ENCODE assay signal across 23 mouse cellular contexts in the genomic region with DNA sequence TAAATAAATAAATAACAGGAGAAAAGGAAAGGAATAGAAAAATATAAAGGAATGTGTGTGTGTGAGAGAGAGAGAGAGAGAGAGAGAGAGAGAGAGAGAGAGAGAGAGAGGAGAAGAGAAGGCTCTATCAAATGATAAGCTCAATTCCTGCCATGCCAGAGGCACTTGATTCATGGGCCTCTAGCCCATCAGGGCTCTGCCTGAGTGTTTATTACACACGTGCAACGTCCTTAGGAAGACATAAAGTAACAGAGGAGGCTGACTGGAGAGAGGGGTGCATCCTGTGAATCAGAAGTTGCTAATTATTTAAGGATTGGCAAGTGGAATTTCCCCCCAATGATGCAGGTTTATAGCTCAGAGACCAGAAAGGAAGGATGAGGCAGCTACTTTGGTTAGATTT.
DNase-seq lines count a peak whose midpoint lies in the region; ATAC-seq and TF ChIP-seq lines count a peak whose summit lies in the region.
"Had no signal": no experiment of that assay in that cellular context is flagged by ENCODE, and none has a peak within 500 bp of the region (broad histone marks: within the 10 kb centered on the region; RNA-seq: fewer than 3 reads in every experiment).

No protein-coding gene starts in this region.

- H3K4me2 ChIP-seq in forebrain, embryonic 15.5 days (replicated peaks), result no peak overlapping the region
- no peak overlapping the region for H3K4me2 ChIP-seq in forebrain, embryonic 11.5 days (ENCODE audit: low read depth, low read length, severe bottlenecking)
- H3K4me2 ChIP-seq in heart, postnatal 0 days (ENCODE audit: low read depth, low read length), result no peak overlapping the region
- no peak overlapping the region for H3K4me2 ChIP-seq in heart, embryonic 11.5 days
- no peak overlapping the region for H3K4me2 ChIP-seq in hindbrain, embryonic 16.5 days (ENCODE audit: low read length)
- no peak overlapping the region for H3K4me2 ChIP-seq in hindbrain, embryonic 12.5 days (replicated peaks)
- H3K4me2 ChIP-seq: embryonic facial prominence, embryonic 15.5 days; intestine, embryonic 15.5 days; liver, embryonic 15.5 days; midbrain, embryonic 11.5 days had no signal

- TF ChIP-seq CTCF in heart, postnatal 0 days (IDR thresholded peaks at IDR 0.05; ENCODE audit: low read depth), result no peak

- H3K9ac ChIP-seq in forebrain, embryonic 15.5 days (replicated peaks), result no peak overlapping the region
- H3K9ac ChIP-seq in forebrain, embryonic 11.5 days (ENCODE audit: low read length), result no peak overlapping the region
- H3K9ac ChIP-seq in heart, postnatal 0 days (replicated peaks; ENCODE audit: low read depth, low read length), result no peak overlapping the region
- H3K9ac ChIP-seq in heart, embryonic 11.5 days (ENCODE audit: low read depth, low read length), result no peak overlapping the region
- H3K9ac ChIP-seq in hindbrain, embryonic 16.5 days (ENCODE audit: low read depth, low read length), result no peak overlapping the region
- H3K9ac ChIP-seq in hindbrain, embryonic 12.5 days, result no peak overlapping the region
- H3K9ac ChIP-seq: embryonic facial prominence, embryonic 15.5 days; intestine, embryonic 15.5 days; liver, embryonic 15.5 days had no signal

- 19% methylated on average over 2 of the region's 2 CpGs for WGBS in forebrain, embryonic 15.5 days
- 50% methylated on average over 2 of the region's 2 CpGs for WGBS in forebrain, embryonic 11.5 days
- WGBS in heart, postnatal 0 days, result 13% methylated on average over 2 of the region's 2 CpGs
- WGBS in heart, embryonic 11.5 days (ENCODE audit: insufficient replicate concordance), result 43% methylated on average over 2 of the region's 2 CpGs
- WGBS in hindbrain, embryonic 16.5 days, result 22% methylated on average over 2 of the region's 2 CpGs
- WGBS in hindbrain, embryonic 12.5 days, result 54% methylated on average over 2 of the region's 2 CpGs

- no peaks in the 10 kb centered on the region for H3K27me3 ChIP-seq in forebrain, embryonic 15.5 days
- no peaks in the 10 kb centered on the region for H3K27me3 ChIP-seq in forebrain, embryonic 11.5 days (ENCODE audit: control insufficient read depth, insufficient read depth, low read length)
- no peaks in the 10 kb centered on the region for H3K27me3 ChIP-seq in heart, postnatal 0 days (ENCODE audit: control insufficient read depth, insufficient read depth, low read length)
- H3K27me3 ChIP-seq in heart, embryonic 11.5 days (ENCODE audit: control insufficient read depth, insufficient read depth, low read length), result no peaks in the 10 kb centered on the region
- no peaks in the 10 kb centered on the region for H3K27me3 ChIP-seq in hindbrain, embryonic 16.5 days (replicated peaks; ENCODE audit: control insufficient read depth, insufficient read depth, low read length)
- H3K27me3 ChIP-seq in hindbrain, embryonic 12.5 days, result no peaks in the 10 kb centered on the region
- H3K27me3 ChIP-seq: embryonic facial prominence, embryonic 15.5 days; intestine, embryonic 15.5 days; liver, embryonic 15.5 days had no signal

- no peaks in the 10 kb centered on the region for H3K9me3 ChIP-seq in forebrain, embryonic 15.5 days
- no peaks in the 10 kb centered on the region for H3K9me3 ChIP-seq in forebrain, embryonic 11.5 days (ENCODE audit: control insufficient read depth, low read length)
- H3K9me3 ChIP-seq in heart, postnatal 0 days (replicated peaks; ENCODE audit: control insufficient read depth, low read length), result no peaks in the 10 kb centered on the region
- no peaks in the 10 kb centered on the region for H3K9me3 ChIP-seq in heart, embryonic 11.5 days (replicated peaks; ENCODE audit: control insufficient read depth, low read length)
- no peaks in the 10 kb centered on the region for H3K9me3 ChIP-seq in hindbrain, embryonic 16.5 days (ENCODE audit: control insufficient read depth, low read length)
- H3K9me3 ChIP-seq in hindbrain, embryonic 12.5 days (replicated peaks), result no peaks in the 10 kb centered on the region
- H3K9me3 ChIP-seq: embryonic facial prominence, embryonic 15.5 days; intestine, embryonic 15.5 days; limb, embryonic 10.5 days; liver, embryonic 15.5 days had no signal

- no peak for DNase-seq in forebrain, embryonic 11.5 days (ENCODE audit: low spot score)
- no peak for DNase-seq in heart, postnatal 0 days (ENCODE audit: low spot score)
- peak; percentile 29 for DNase-seq in forelimb bud, embryonic 11.5 days (ENCODE audit: low read depth, low spot score)
- DNase-seq in urinary bladder, postnatal 14 days (ENCODE audit: low spot score), result no peak
- DNase-seq: adrenal gland, postnatal 14 days; cerebellum, adult 9-11 months; heart, postnatal 36 days; kidney, adult 9 months; kidney, postnatal 25 days; liver; lung, postnatal 4 days; thymus, adult 18-20 months; thymus, postnatal 36 days had no signal

- H3K27ac ChIP-seq in forebrain, embryonic 15.5 days (replicated peaks), result peak overlapping the region; percentile 77
- no peak overlapping the region for H3K27ac ChIP-seq in forebrain, embryonic 11.5 days (ENCODE audit: low read depth, low read length)
- H3K27ac ChIP-seq in heart, postnatal 0 days (ENCODE audit: low read depth), result no peak overlapping the region
- H3K27ac ChIP-seq in heart, embryonic 11.5 days (ENCODE audit: low read depth, low read length), result no peak overlapping the region
- 0 out of 2 replicates have a peak overlapping the region, but pooled peaks have one; percentile 34 for H3K27ac ChIP-seq in hindbrain, embryonic 16.5 days (ENCODE audit: low read depth, low read length)
- H3K27ac ChIP-seq in hindbrain, embryonic 12.5 days, result no peak overlapping the region
- H3K27ac ChIP-seq: embryonic facial prominence, embryonic 15.5 days; intestine, embryonic 15.5 days; layer of hippocampus, adult 2 months; limb, embryonic 10.5 days; liver, embryonic 15.5 days had no signal

- TF ChIP-seq EP300 in heart, postnatal 0 days (IDR thresholded peaks at IDR 0.05; ENCODE audit: low read depth), result no peak

- no peak for ATAC-seq in forebrain, embryonic 15.5 days (replicated peaks)
- no peak for ATAC-seq in forebrain, embryonic 11.5 days (replicated peaks; ENCODE audit: low FRiP score)
- ATAC-seq in heart, postnatal 0 days (ENCODE audit: insufficient read depth, low read depth), result 0 out of 2 replicates have a peak, but pooled peaks have one; percentile 57
- no peak for ATAC-seq in heart, embryonic 11.5 days (replicated peaks; ENCODE audit: insufficient number of reproducible peaks, low FRiP score, low TSS enrichment)
- no peak for ATAC-seq in hindbrain, embryonic 16.5 days
- ATAC-seq in hindbrain, embryonic 12.5 days (ENCODE audit: low FRiP score), result no peak
- ATAC-seq: intestine, embryonic 15.5 days had no signal

- H3K4me3 ChIP-seq in forebrain, embryonic 15.5 days, result no peak overlapping the region
- no peak overlapping the region for H3K4me3 ChIP-seq in forebrain, embryonic 11.5 days (ENCODE audit: low read depth, low read length)
- H3K4me3 ChIP-seq in heart, postnatal 0 days (ENCODE audit: low read depth, low read length), result no peak overlapping the region
- no peak overlapping the region for H3K4me3 ChIP-seq in heart, embryonic 11.5 days (ENCODE audit: low read depth, low read length)
- H3K4me3 ChIP-seq in hindbrain, embryonic 16.5 days (ENCODE audit: low read length), result no peak overlapping the region
- no peak overlapping the region for H3K4me3 ChIP-seq in hindbrain, embryonic 12.5 days
- H3K4me3 ChIP-seq: embryonic facial prominence, embryonic 15.5 days; intestine, embryonic 15.5 days; layer of hippocampus, adult 2 months; limb, embryonic 10.5 days; liver, embryonic 15.5 days had no signal

- H3K4me1 ChIP-seq in forebrain, embryonic 15.5 days, result peaks cover 71% of the 10 kb centered on the region
- H3K4me1 ChIP-seq in forebrain, embryonic 11.5 days (replicated peaks; ENCODE audit: control insufficient read depth, insufficient read depth, low read length), result peaks cover 3% of the 10 kb centered on the region; the same call in 1 of the 2 replicates
- H3K4me1 ChIP-seq in heart, postnatal 0 days (ENCODE audit: control insufficient read depth, insufficient read depth), result peaks cover 34% of the 10 kb centered on the region
- peaks cover 31% of the 10 kb centered on the region for H3K4me1 ChIP-seq in heart, embryonic 11.5 days (ENCODE audit: control insufficient read depth, insufficient read depth, low read length)
- peaks cover 30% of the 10 kb centered on the region for H3K4me1 ChIP-seq in hindbrain, embryonic 16.5 days (ENCODE audit: control insufficient read depth, insufficient read depth, low read depth, low read length)
- peaks cover 40% of the 10 kb centered on the region for H3K4me1 ChIP-seq in hindbrain, embryonic 12.5 days
- H3K4me1 ChIP-seq: liver, embryonic 15.5 days had no signal

- H3K36me3 ChIP-seq in forebrain, embryonic 15.5 days, result no peaks in the 10 kb centered on the region
- no peaks in the 10 kb centered on the region; the same call in 1 of the 2 replicates for H3K36me3 ChIP-seq in forebrain, embryonic 11.5 days (ENCODE audit: control insufficient read depth, insufficient read depth, low read length)
- no peaks in the 10 kb centered on the region for H3K36me3 ChIP-seq in heart, postnatal 0 days (replicated peaks; ENCODE audit: control insufficient read depth, insufficient read depth, low read length)
- no peaks in the 10 kb centered on the region for H3K36me3 ChIP-seq in heart, embryonic 11.5 days (ENCODE audit: control insufficient read depth, insufficient read depth, low read length)
- no peaks in the 10 kb centered on the region for H3K36me3 ChIP-seq in hindbrain, embryonic 16.5 days (ENCODE audit: control insufficient read depth, insufficient read depth, low read length)
- H3K36me3 ChIP-seq in hindbrain, embryonic 12.5 days, result no peaks in the 10 kb centered on the region
- H3K36me3 ChIP-seq: embryonic facial prominence, embryonic 15.5 days; limb, embryonic 10.5 days; liver, embryonic 15.5 days had no signal

Comparison
In these comparisons a context has a peak if more than half of its experiments do, and no peak if none do; other contexts are left out.
1. H3K27ac ChIP-seq: peak in forebrain, embryonic 15.5 days (single experiment) and hindbrain, embryonic 16.5 days (single experiment); none in forebrain, embryonic 11.5 days (single experiment), heart, postnatal 0 days (single experiment), heart, embryonic 11.5 days (single experiment) and hindbrain, embryonic 12.5 days (single experiment).